Mouse (Mus musculus) MEL (cell line): ENCODE data around the gene Cemip2. TPM values are rescaled to one million over a fixed set of nuclear protein-coding genes. Genes with fewer than 3 reads are reported as not detected.

ENCODE experiments used
- DNase-seq: peaks from one replicate; pipeline ENCODE4 v3.0.0; 2011; ENCODE audit warnings: low read depth, low spot score
- H3K27ac ChIP-seq: 2 replicates; pipeline ENCODE4 v1.5.1; 2012; ENCODE audit warnings: low read depth, mild to moderate bottlenecking, control low read depth, low read length, moderate library complexity; ENCODE audit not compliant: control insufficient read depth
- H3K27me3 ChIP-seq, 2 experiments: fragments of 150-350 bp in 1 of 2; sonication (generic) in 1 of 2; 2 replicates each; pipeline ENCODE4 v1.6.1; 2012; ENCODE audit warnings: low read length in 2 of 2, mild to moderate bottlenecking in 2 of 2, improper control_type of control experiment in 1 of 2, moderate library complexity in 1 of 2; ENCODE audit not compliant: insufficient read depth in 2 of 2, control insufficient read depth in 1 of 2
- H3K36me3 ChIP-seq, 2 experiments: 2 replicates each; pipeline ENCODE4 v1.6.1; 2012 to 2014; ENCODE audit warnings: low read length in 2 of 2, improper control_type of control experiment in 1 of 2, inconsistent platforms in 1 of 2, mild to moderate bottlenecking in 1 of 2; ENCODE audit not compliant: insufficient read depth in 2 of 2, control insufficient read depth in 1 of 2
- H3K4me1 ChIP-seq, 2 experiments: fragments of 150-350 bp in 1 of 2; sonication (generic) in 1 of 2; 2 replicates each; pipeline ENCODE4 v1.6.1; 2012; ENCODE audit warnings: low read length in 2 of 2, improper control_type of control experiment in 1 of 2, mild to moderate bottlenecking in 1 of 2; ENCODE audit not compliant: insufficient read depth in 2 of 2, control insufficient read depth in 1 of 2
- H3K4me3 ChIP-seq, 2 experiments: fragments of 150-350 bp in 1 of 2; sonication (generic) in 1 of 2; 2 replicates each; pipeline ENCODE4 v1.5.1; 2012; ENCODE audit warnings: low read depth in 2 of 2, low read length in 2 of 2, mild to moderate bottlenecking in 2 of 2, moderate library complexity in 2 of 2, control low read depth in 1 of 2, improper control_type of control experiment in 1 of 2; ENCODE audit not compliant: control insufficient read depth in 1 of 2, insufficient read depth in 1 of 2
- H3K79me2 ChIP-seq: 2 replicates; pipeline ENCODE4 v1.6.1; 2012; ENCODE audit warnings: mild to moderate bottlenecking, low read length, moderate library complexity; ENCODE audit not compliant: control insufficient read depth, poor library complexity, insufficient read depth
- H3K9ac ChIP-seq: 2 replicates; pipeline ENCODE4 v1.6.1; 2012; ENCODE audit warnings: low read depth, mild to moderate bottlenecking, control low read depth, low read length, moderate library complexity; ENCODE audit not compliant: control insufficient read depth, poor library complexity, severe bottlenecking
- H3K9me3 ChIP-seq: fragments of 150-350 bp; sonication (generic); replicated peaks from 2 replicates; pipeline ENCODE4 v1.6.1; 2012; ENCODE audit warnings: mild to moderate bottlenecking, low read length, improper control_type of control experiment, moderate library complexity; ENCODE audit not compliant: insufficient read depth
- BHLHE40 ChIP-seq: IDR thresholded peaks from 2 replicates; pipeline ENCODE4 v1.6.1; 2012; ENCODE audit warnings: low read depth, mild to moderate bottlenecking, inconsistent platforms, low read length, improper control_type of control experiment, borderline replicate concordance
- CHD2 ChIP-seq: IDR thresholded peaks from 2 replicates; pipeline ENCODE4 v1.6.1; 2011; ENCODE audit warnings: low read length, improper control_type of control experiment
- CTCF ChIP-seq, 3 experiments: IDR thresholded peaks in 2 of 3; conservative IDR thresholded peaks in 1 of 3; 2 replicates each; pipeline ENCODE4 v1.5.1; 2011 to 2012; ENCODE audit warnings: low read length in 3 of 3, low read depth in 2 of 3, mild to moderate bottlenecking in 2 of 3, improper control_type of control experiment in 1 of 3, inconsistent platforms in 1 of 3, mixed read lengths in 1 of 3, moderate library complexity in 1 of 3; ENCODE audit not compliant: control insufficient read depth in 1 of 3, insufficient read depth in 1 of 3, poor library complexity in 1 of 3, severe bottlenecking in 1 of 3
- ELF1 ChIP-seq: IDR thresholded peaks from 2 replicates; pipeline ENCODE4 v1.6.1; 2014; ENCODE audit warnings: low read depth, mild to moderate bottlenecking, inconsistent platforms, low read length, improper control_type of control experiment, moderate library complexity
- EP300 ChIP-seq, 2 experiments: IDR thresholded peaks; 2 replicates each; pipeline ENCODE4 v1.6.1; 2011; ENCODE audit warnings: improper control_type of control experiment in 2 of 2, low read length in 2 of 2, low read depth in 1 of 2, mild to moderate bottlenecking in 1 of 2
- GABPA ChIP-seq: IDR thresholded peaks from 2 replicates; pipeline ENCODE4 v1.6.1; 2012; ENCODE audit warnings: low read depth, mild to moderate bottlenecking, inconsistent platforms, low read length, improper control_type of control experiment, moderate library complexity
- GATA1 ChIP-seq: IDR thresholded peaks from 2 replicates; pipeline ENCODE4 v1.6.1; 2011; ENCODE audit warnings: low read depth, low read length, improper control_type of control experiment
- MAFK ChIP-seq: IDR thresholded peaks from 2 replicates; pipeline ENCODE4 v1.6.1; 2011; ENCODE audit warnings: low read depth, mild to moderate bottlenecking, low read length, improper control_type of control experiment, borderline replicate concordance
- MAX ChIP-seq: IDR thresholded peaks from 2 replicates; pipeline ENCODE4 v1.6.1; 2011; ENCODE audit warnings: low read length, improper control_type of control experiment
- MAZ ChIP-seq: IDR thresholded peaks from 2 replicates; pipeline ENCODE4 v1.6.1; 2012; ENCODE audit warnings: low read depth, mild to moderate bottlenecking, inconsistent platforms, low read length, improper control_type of control experiment
- MEF2A ChIP-seq: IDR thresholded peaks from 2 replicates; pipeline ENCODE4 v1.6.1; 2014; ENCODE audit warnings: low read depth, mild to moderate bottlenecking, inconsistent platforms, low read length, improper control_type of control experiment; ENCODE audit not compliant: poor library complexity, insufficient replicate concordance, severe bottlenecking; ENCODE audit errors: extremely low read depth
- MXI1 ChIP-seq: IDR thresholded peaks from 2 replicates; pipeline ENCODE4 v1.6.1; 2011; ENCODE audit warnings: mild to moderate bottlenecking, low read depth, low read length, improper control_type of control experiment
- MYC ChIP-seq: IDR thresholded peaks from 2 replicates; pipeline ENCODE4 v1.6.1; 2011; ENCODE audit warnings: low read depth, mild to moderate bottlenecking, low read length, improper control_type of control experiment, moderate library complexity
- POLR2A ChIP-seq, 2 experiments: IDR thresholded peaks; 2 replicates each; pipeline ENCODE4 v1.6.1; 2011 to 2012; ENCODE audit warnings: low read length in 2 of 2, mild to moderate bottlenecking in 2 of 2, control low read depth in 1 of 2, improper control_type of control experiment in 1 of 2, low read depth in 1 of 2, moderate library complexity in 1 of 2; ENCODE audit not compliant: control insufficient read depth in 1 of 2, insufficient read depth in 1 of 2, poor library complexity in 1 of 2
- POLR2AphosphoS2 ChIP-seq: IDR thresholded peaks from 2 replicates; pipeline ENCODE4 v1.6.1; 2011; ENCODE audit warnings: low read length, improper control_type of control experiment
- POLR2AphosphoS5 ChIP-seq: IDR thresholded peaks from 2 replicates; pipeline ENCODE4 v1.6.1; 2012; ENCODE audit warnings: low read depth, borderline replicate concordance, mild to moderate bottlenecking, inconsistent platforms, low read length, moderate library complexity, mixed read lengths
- RAD21 ChIP-seq: IDR thresholded peaks from 2 replicates; pipeline ENCODE4 v1.6.1; 2011; ENCODE audit warnings: mild to moderate bottlenecking, low read depth, low read length, improper control_type of control experiment
- SMC3 ChIP-seq: IDR thresholded peaks from 2 replicates; pipeline ENCODE4 v1.6.1; 2011; ENCODE audit warnings: low read depth, low read length, improper control_type of control experiment
- TAL1 ChIP-seq: IDR thresholded peaks from 2 replicates; pipeline ENCODE4 v1.6.1; 2012; ENCODE audit warnings: mild to moderate bottlenecking, inconsistent platforms, low read length, moderate library complexity, mixed read lengths
- TBP ChIP-seq: IDR thresholded peaks from 2 replicates; pipeline ENCODE4 v1.8.0; 2011; ENCODE audit warnings: low read depth, low read length, improper control_type of control experiment
- UBTF ChIP-seq: IDR thresholded peaks from 2 replicates; pipeline ENCODE4 v1.6.1; 2012; ENCODE audit warnings: low read depth, mild to moderate bottlenecking, inconsistent platforms, low read length, improper control_type of control experiment, moderate library complexity, borderline replicate concordance; ENCODE audit not compliant: insufficient read depth
- USF2 ChIP-seq, 2 experiments: IDR thresholded peaks; 2 replicates each; pipeline ENCODE4 v1.6.1; 2011 to 2012; ENCODE audit warnings: improper control_type of control experiment in 2 of 2, low read length in 2 of 2, borderline replicate concordance in 1 of 2, inconsistent platforms in 1 of 2, low read depth in 1 of 2, mild to moderate bottlenecking in 1 of 2; ENCODE audit not compliant: insufficient read depth in 1 of 2
- ZC3H11A ChIP-seq: IDR thresholded peaks from 2 replicates; pipeline ENCODE4 v1.6.1; 2012; ENCODE audit warnings: low read depth, mild to moderate bottlenecking, inconsistent platforms, low read length, improper control_type of control experiment
- ZKSCAN1 ChIP-seq: IDR thresholded peaks from 2 replicates; pipeline ENCODE4 v1.6.1; 2012; ENCODE audit warnings: low read depth, mild to moderate bottlenecking, inconsistent platforms, low read length, improper control_type of control experiment, moderate library complexity
- ZNF384 ChIP-seq: IDR thresholded peaks from 2 replicates; pipeline ENCODE4 v1.6.1; 2012; ENCODE audit warnings: low read depth, mild to moderate bottlenecking, inconsistent platforms, low read length, improper control_type of control experiment
- polyA plus RNA-seq, 2 experiments: library from polyadenylated mRNA; stranded (reverse) in 1 of 2; unstranded in 1 of 2; fragments of >175 nt in 1 of 2; fragments of >200 nt in 1 of 2; gene quantifications; 2 replicates each; pipeline versions ENCODE4 v1.2.1 to v1.2.4; 2012; ENCODE audit warnings: low replicate concordance in 2 of 2, low read depth in 1 of 2; ENCODE audit not compliant: insufficient read length in 2 of 2, insufficient read depth in 1 of 2, missing spikeins in 1 of 2
- total RNA-seq: library from RNA; depleted of rRNA; stranded (reverse); fragments of 300-350 nt; gene quantifications from 2 replicates; pipeline ENCODE4 v1.2.3, GENCODE M21; 2012

The Cemip2 gene
- total and polyA plus RNA-seq, 3 experiments = 5.0 to 5.9 TPM; not detected in 1

GRCm38 (mm10) chr19:21860132-21860531, 82.0 kb downstream of the Cemip2 start:
- no peaks in the 10 kb centered on the region for H3K79me2 ChIP-seq
- H3K9ac ChIP-seq = no peak overlapping the region
- no peaks in the 10 kb centered on the region for H3K27me3 ChIP-seq
- peaks cover 0 to 31% of the 10 kb centered on the region in 2 experiments; a peak in 3 of 4 replicates for H3K36me3 ChIP-seq
- H3K4me1 ChIP-seq = peaks cover 18 to 36% of the 10 kb centered on the region in 2 experiments
- no peaks in the 10 kb centered on the region for H3K9me3 ChIP-seq
- H3K27ac ChIP-seq = no peak overlapping the region
- H3K4me3 ChIP-seq = no peak overlapping the region
- DNase-seq = no peak
- TF ChIP-seq ZC3H11A (no peak), ELF1 (no peak), MXI1 (no peak), POLR2AphosphoS2 (no peak), POLR2AphosphoS5 (no peak), MEF2A (no peak), USF2 (IDR thresholded peaks at IDR 0.05; ENCODE audit: borderline replicate concordance in 1 of 2, insufficient read depth in 1 of 2, low read depth in 1 of 2, low read length in 2 of 2) (no peak), CHD2 (no peak), SMC3 (no peak), MAZ (no peak), POLR2A (IDR thresholded peaks at IDR 0.05; ENCODE audit: control insufficient read depth in 1 of 2, insufficient read depth in 1 of 2, low read depth in 1 of 2, low read length in 2 of 2, poor library complexity in 1 of 2) (no peak), RAD21 (no peak), MYC (no peak), ZNF384 (no peak), UBTF (no peak)

- Histone ChIP-seq H3K9ac (no peak overlapping the region), H3K79me2 (no peaks in the 10 kb centered on the region), H3K4me1 (peaks cover 18 to 32% of the 10 kb centered on the region in 2 experiments), H3K9me3 (no peaks in the 10 kb centered on the region), H3K27ac (no peak overlapping the region), H3K4me3 (no peak overlapping the region), H3K36me3 (peaks cover 0 to 29% of the 10 kb centered on the region in 2 experiments; a peak in 3 of 4 replicates), H3K27me3 (no peaks in the 10 kb centered on the region)
- TF ChIP-seq BHLHE40 (no peak), MEF2A (no peak), UBTF (no peak), USF2 (IDR thresholded peaks at IDR 0.05; ENCODE audit: borderline replicate concordance in 1 of 2, insufficient read depth in 1 of 2, low read depth in 1 of 2, low read length in 2 of 2) (no peak), ZKSCAN1 (no peak), GABPA (no peak), GATA1 (no peak), MYC (no peak), SMC3 (no peak), MAX (no peak), TBP (no peak), CTCF (IDR thresholded peaks at IDR 0.05 in 2 of 3, conservative IDR thresholded peaks at IDR 0.05 in 1 of 3; ENCODE audit: control insufficient read depth in 1 of 3, insufficient read depth in 1 of 3, low read depth in 2 of 3, low read length in 3 of 3, poor library complexity in 1 of 3, severe bottlenecking in 1 of 3) (no peak), TAL1 (no peak), POLR2AphosphoS5 (no peak), ELF1 (no peak), MAFK (no peak), EP300 (IDR thresholded peaks at IDR 0.05; ENCODE audit: low read depth in 1 of 2, low read length in 2 of 2) (no peak)
- no peak for DNase-seq
Measured at GRCm38 (mm10) chr19:21860894-21861293, 82.8 kb downstream of the Cemip2 start.
